Mouse (Mus musculus): ENCODE results near the gene Asic4. TPM values are rescaled to one million over a fixed set of nuclear protein-coding genes. Genes with fewer than 3 reads are reported as not detected.

Asic4 gene
- polyA plus RNA-seq, 1 experiment from 2014 or later: 4.4 TPM

- Histone ChIP-seq H3K9me3 (ENCODE audit: control insufficient read depth, low read length) (no peaks in the 10 kb centered on the region), H3K4me2 (replicated peaks; ENCODE audit: low read depth, low read length) (peak overlapping the region; percentile 22), H3K9ac (ENCODE audit: low read depth, low read length) (no peak overlapping the region), H3K27me3 (ENCODE audit: control insufficient read depth, insufficient read depth, low read length) (peaks cover 34% of the 10 kb centered on the region), H3K4me1 (replicated peaks; ENCODE audit: control insufficient read depth, insufficient read depth, low read length) (peaks cover 57% of the 10 kb centered on the region), H3K36me3 (ENCODE audit: control insufficient read depth, insufficient read depth, low read length) (peaks cover 2% of the 10 kb centered on the region; the same call in 1 of the 2 replicates), H3K27ac (ENCODE audit: low read depth, low read length) (peak overlapping the region; percentile 90), H3K4me3 (ENCODE audit: low read depth, low read length) (no peak overlapping the region)
- WGBS: 3% methylated on average over 10 of the region's 10 CpGs
- DNase-seq (ENCODE audit: low spot score): peak; percentile 55
- peak; percentile 12; the same call in 1 of the 2 replicates for ATAC-seq (ENCODE audit: low FRiP score)
Observed at GRCm38 (mm10) chr1:75447265-75448051, 2.8 kb upstream of the Asic4 start.

- H3K9me3 ChIP-seq (ENCODE audit: control insufficient read depth, low read length): no peaks in the 10 kb centered on the region
- DNase-seq (ENCODE audit: low spot score) (peak; percentile 45), ATAC-seq (ENCODE audit: low FRiP score) (no peak)
- H3K4me2 ChIP-seq (replicated peaks; ENCODE audit: low read depth, low read length): peak overlapping the region; percentile 22
- H3K9ac ChIP-seq (ENCODE audit: low read depth, low read length): peak overlapping the region; percentile 19; the same call in 1 of the 2 replicates
- WGBS: 0% methylated on average over 7 of the region's 7 CpGs
- peaks cover 34% of the 10 kb centered on the region for H3K27me3 ChIP-seq (ENCODE audit: control insufficient read depth, insufficient read depth, low read length)
- H3K27ac ChIP-seq (ENCODE audit: low read depth, low read length): peak overlapping the region; percentile 90
- H3K4me3 ChIP-seq (ENCODE audit: low read depth, low read length): no peak overlapping the region
- H3K4me1 ChIP-seq (replicated peaks; ENCODE audit: control insufficient read depth, insufficient read depth, low read length): peaks cover 54% of the 10 kb centered on the region
- H3K36me3 ChIP-seq (ENCODE audit: control insufficient read depth, insufficient read depth, low read length): peaks cover 2% of the 10 kb centered on the region; the same call in 1 of the 2 replicates
Observed at GRCm38 (mm10) chr1:75448052-75448431, 2.2 kb upstream of the Asic4 start.

GRCm38 (mm10) chr1:75448937-75449336 is 1.3 kb upstream of the Asic4 start:
- DNase-seq (ENCODE audit: low spot score) (peak; percentile 46), ATAC-seq (ENCODE audit: low FRiP score) (no peak)
- 2% methylated on average over 13 of the region's 14 CpGs for WGBS
- peaks cover 2% of the 10 kb centered on the region; the same call in 1 of the 2 replicates for H3K36me3 ChIP-seq (ENCODE audit: control insufficient read depth, insufficient read depth, low read length)
- H3K4me3 ChIP-seq (ENCODE audit: low read depth, low read length): no peak overlapping the region
- peak overlapping the region; percentile 54 for H3K27ac ChIP-seq (ENCODE audit: low read depth, low read length)
- peak overlapping the region; percentile 23 for H3K4me2 ChIP-seq (replicated peaks; ENCODE audit: low read depth, low read length)
- peaks cover 46% of the 10 kb centered on the region for H3K4me1 ChIP-seq (replicated peaks; ENCODE audit: control insufficient read depth, insufficient read depth, low read length)
- no peaks in the 10 kb centered on the region for H3K9me3 ChIP-seq (ENCODE audit: control insufficient read depth, low read length)
- peak overlapping the region; percentile 40; the same call in 1 of the 2 replicates for H3K9ac ChIP-seq (ENCODE audit: low read depth, low read length)
- peaks cover 34% of the 10 kb centered on the region for H3K27me3 ChIP-seq (ENCODE audit: control insufficient read depth, insufficient read depth, low read length)

- Histone ChIP-seq H3K4me1 (replicated peaks; ENCODE audit: control insufficient read depth, insufficient read depth, low read length) (peaks cover 43% of the 10 kb centered on the region), H3K9me3 (ENCODE audit: control insufficient read depth, low read length) (no peaks in the 10 kb centered on the region), H3K27me3 (ENCODE audit: control insufficient read depth, insufficient read depth, low read length) (peaks cover 34% of the 10 kb centered on the region), H3K36me3 (ENCODE audit: control insufficient read depth, insufficient read depth, low read length) (peaks cover 2% of the 10 kb centered on the region; the same call in 1 of the 2 replicates), H3K27ac (ENCODE audit: low read depth, low read length) (peak overlapping the region; percentile 60), H3K4me3 (ENCODE audit: low read depth, low read length) (peak overlapping the region; percentile 34; the same call in 1 of the 2 replicates), H3K9ac (ENCODE audit: low read depth, low read length) (peak overlapping the region; percentile 55), H3K4me2 (replicated peaks; ENCODE audit: low read depth, low read length) (peak overlapping the region; percentile 71)
- WGBS: 0% methylated on average over 8 of the region's 8 CpGs
- DNase-seq (ENCODE audit: low spot score) (peak; percentile 38), ATAC-seq (ENCODE audit: low FRiP score) (no peak)
Observed at GRCm38 (mm10) chr1:75449377-75450135, 680 bp upstream of the Asic4 start.

- Histone ChIP-seq H3K4me1 (replicated peaks; ENCODE audit: control insufficient read depth, insufficient read depth, low read length) (peaks cover 34% of the 10 kb centered on the region), H3K4me2 (replicated peaks; ENCODE audit: low read depth, low read length) (peak overlapping the region; percentile 27), H3K4me3 (ENCODE audit: low read depth, low read length) (peak overlapping the region; percentile 34; the same call in 1 of the 2 replicates), H3K36me3 (ENCODE audit: control insufficient read depth, insufficient read depth, low read length) (peaks cover 2% of the 10 kb centered on the region; the same call in 1 of the 2 replicates), H3K9ac (ENCODE audit: low read depth, low read length) (no peak overlapping the region), H3K27me3 (ENCODE audit: control insufficient read depth, insufficient read depth, low read length) (peaks cover 37% of the 10 kb centered on the region), H3K27ac (ENCODE audit: low read depth, low read length) (no peak overlapping the region), H3K9me3 (ENCODE audit: control insufficient read depth, low read length) (no peaks in the 10 kb centered on the region)
- ATAC-seq (ENCODE audit: low FRiP score) (no peak), DNase-seq (ENCODE audit: low spot score) (no peak)
- WGBS: 68% methylated on average over 4 of the region's 5 CpGs
Observed at GRCm38 (mm10) chr1:75451900-75452299, 1.7 kb downstream of the Asic4 start.

GRCm38 (mm10) chr1:75455433-75455832 is 5.2 kb downstream of the Asic4 start:
- no peaks in the 10 kb centered on the region for H3K9me3 ChIP-seq (ENCODE audit: control insufficient read depth, low read length)
- H3K9ac ChIP-seq (ENCODE audit: low read depth, low read length): no peak overlapping the region
- H3K27ac ChIP-seq (ENCODE audit: low read depth, low read length): peak overlapping the region; percentile 49; the same call in 1 of the 2 replicates
- DNase-seq (ENCODE audit: low spot score) (no peak), ATAC-seq (ENCODE audit: low FRiP score) (no peak)
- H3K4me1 ChIP-seq (replicated peaks; ENCODE audit: control insufficient read depth, insufficient read depth, low read length): peaks cover 15% of the 10 kb centered on the region
- peaks cover under 1% of the 10 kb centered on the region; the same call in 1 of the 2 replicates for H3K36me3 ChIP-seq (ENCODE audit: control insufficient read depth, insufficient read depth, low read length)
- 77% methylated on average over 3 of the region's 3 CpGs for WGBS
- H3K27me3 ChIP-seq (ENCODE audit: control insufficient read depth, insufficient read depth, low read length): peaks cover 21% of the 10 kb centered on the region
- H3K4me2 ChIP-seq (replicated peaks; ENCODE audit: low read depth, low read length): no peak overlapping the region
- H3K4me3 ChIP-seq (ENCODE audit: low read depth, low read length): no peak overlapping the region

GRCm38 (mm10) chr1:75455948-75456347 is 5.7 kb downstream of the Asic4 start:
- H3K9ac ChIP-seq (ENCODE audit: low read depth, low read length): no peak overlapping the region
- DNase-seq (ENCODE audit: low spot score) (peak; percentile 35), ATAC-seq (ENCODE audit: low FRiP score) (peak; percentile 72)
- 19% methylated on average over 5 of the region's 5 CpGs for WGBS
- no peaks in the 10 kb centered on the region for H3K9me3 ChIP-seq (ENCODE audit: control insufficient read depth, low read length)
- H3K4me3 ChIP-seq (ENCODE audit: low read depth, low read length): no peak overlapping the region
- no peak overlapping the region for H3K4me2 ChIP-seq (replicated peaks; ENCODE audit: low read depth, low read length)
- peak overlapping the region; percentile 49; the same call in 1 of the 2 replicates for H3K27ac ChIP-seq (ENCODE audit: low read depth, low read length)
- peaks cover 10% of the 10 kb centered on the region for H3K4me1 ChIP-seq (replicated peaks; ENCODE audit: control insufficient read depth, insufficient read depth, low read length)
- peaks cover 16% of the 10 kb centered on the region for H3K27me3 ChIP-seq (ENCODE audit: control insufficient read depth, insufficient read depth, low read length)
- no peaks in the 10 kb centered on the region for H3K36me3 ChIP-seq (ENCODE audit: control insufficient read depth, insufficient read depth, low read length)

- Histone ChIP-seq H3K9ac (ENCODE audit: low read depth, low read length) (no peak overlapping the region), H3K27ac (ENCODE audit: low read depth, low read length) (peak overlapping the region; percentile 60), H3K36me3 (ENCODE audit: control insufficient read depth, insufficient read depth, low read length) (no peaks in the 10 kb centered on the region), H3K27me3 (ENCODE audit: control insufficient read depth, insufficient read depth, low read length) (peaks cover 6% of the 10 kb centered on the region), H3K4me1 (replicated peaks; ENCODE audit: control insufficient read depth, insufficient read depth, low read length) (peaks cover 9% of the 10 kb centered on the region), H3K4me2 (replicated peaks; ENCODE audit: low read depth, low read length) (no peak overlapping the region), H3K9me3 (ENCODE audit: control insufficient read depth, low read length) (no peaks in the 10 kb centered on the region), H3K4me3 (ENCODE audit: low read depth, low read length) (no peak overlapping the region)
- DNase-seq (ENCODE audit: low spot score): peak; percentile 53
- no peak for ATAC-seq (ENCODE audit: low FRiP score)
- 8% methylated on average over 14 of the region's 14 CpGs for WGBS
Observed at GRCm38 (mm10) chr1:75456746-75457564, 6.7 kb downstream of the Asic4 start.

All from hindbrain, embryonic 11.5 days (tissue).